8 mouse cellular contexts compared by ENCODE assay signal in genomic region chr9:87740241-87740645, GRCm38 (mm10). TPM values are rescaled to one million over a fixed set of nuclear protein-coding genes. Genes with fewer than 3 reads are reported as not detected.
DNase-seq lines count a peak whose midpoint lies in the region; ATAC-seq lines count a peak whose summit lies in the region.

No protein-coding gene starts in this region.

- peaks cover 89% of the 10 kb centered on the region for H3K27me3 ChIP-seq in kidney, embryonic 15.5 days
- peaks cover 57% of the 10 kb centered on the region for H3K27me3 ChIP-seq in embryonic facial prominence, embryonic 14.5 days (replicated peaks; ENCODE audit: control insufficient read depth, insufficient read depth, low read length)
- H3K27me3 ChIP-seq in hindbrain, embryonic 14.5 days (ENCODE audit: control insufficient read depth, insufficient read depth, low read length), result peaks cover 84% of the 10 kb centered on the region

- H3K4me2 ChIP-seq in kidney, embryonic 15.5 days, result peak overlapping the region; percentile 59
- peak overlapping the region; percentile 50 for H3K4me2 ChIP-seq in embryonic facial prominence, embryonic 14.5 days (ENCODE audit: low read depth, low read length)
- peak overlapping the region; percentile 40 for H3K4me2 ChIP-seq in hindbrain, embryonic 14.5 days (replicated peaks)

- H3K9ac ChIP-seq in kidney, embryonic 15.5 days, result no peak overlapping the region
- H3K9ac ChIP-seq in embryonic facial prominence, embryonic 14.5 days (ENCODE audit: low read depth, low read length), result peak overlapping the region; percentile 19; the same call in 1 of the 2 replicates
- H3K9ac ChIP-seq in hindbrain, embryonic 14.5 days, result no peak overlapping the region

- ATAC-seq in kidney, embryonic 15.5 days (replicated peaks; ENCODE audit: low FRiP score), result peak; percentile 35; the same call in 1 of the 2 replicates
- ATAC-seq in embryonic facial prominence, embryonic 14.5 days (ENCODE audit: low read depth), result no peak
- peak; percentile 61 for ATAC-seq in hindbrain, embryonic 14.5 days (ENCODE audit: low FRiP score)

- peak overlapping the region; percentile 35 for H3K4me3 ChIP-seq in kidney, embryonic 15.5 days (replicated peaks)
- H3K4me3 ChIP-seq in embryonic facial prominence, embryonic 14.5 days (ENCODE audit: low read depth, low read length), result peak overlapping the region; percentile 27
- H3K4me3 ChIP-seq in hindbrain, embryonic 14.5 days (replicated peaks; ENCODE audit: low read length), result no peak overlapping the region

- H3K27ac ChIP-seq in kidney, embryonic 15.5 days, result no peak overlapping the region
- no peak overlapping the region for H3K27ac ChIP-seq in embryonic facial prominence, embryonic 14.5 days (replicated peaks; ENCODE audit: low read depth, low read length)
- H3K27ac ChIP-seq in hindbrain, embryonic 14.5 days, result no peak overlapping the region

- WGBS in kidney, embryonic 15.5 days, result 5% methylated on average over 20 of the region's 20 CpGs
- 9% methylated on average over 15 of the region's 20 CpGs for WGBS in embryonic facial prominence, embryonic 14.5 days
- 1% methylated on average over 20 of the region's 20 CpGs for WGBS in hindbrain, embryonic 14.5 days

- no peak for DNase-seq in kidney, adult 9 months
- DNase-seq in embryonic facial prominence, embryonic 14.5 days (ENCODE audit: low spot score), result no peak
- DNase-seq in hindbrain, embryonic 14.5 days (ENCODE audit: low spot score), result no peak
- DNase-seq in neural tube, embryonic 10.5 days (ENCODE audit: extremely low spot score, low spot score), result peak; percentile 77
- DNase-seq in thymus, postnatal 14 days, result no peak
- DNase-seq in adrenal gland, postnatal 14 days, result no peak
- no peak for DNase-seq in right cerebral cortex, postnatal 36 days (ENCODE audit: low spot score in 2 of 2)

- no peaks in the 10 kb centered on the region for H3K9me3 ChIP-seq in kidney, embryonic 15.5 days (replicated peaks)
- H3K9me3 ChIP-seq in embryonic facial prominence, embryonic 14.5 days (ENCODE audit: control insufficient read depth, low read length), result no peaks in the 10 kb centered on the region
- H3K9me3 ChIP-seq in hindbrain, embryonic 14.5 days (ENCODE audit: control insufficient read depth, low read length), result no peaks in the 10 kb centered on the region

- H3K4me1 ChIP-seq in kidney, embryonic 15.5 days, result peaks cover 18% of the 10 kb centered on the region
- H3K4me1 ChIP-seq in embryonic facial prominence, embryonic 14.5 days (ENCODE audit: control insufficient read depth, insufficient read depth, low read length), result peaks cover 8% of the 10 kb centered on the region
- H3K4me1 ChIP-seq in hindbrain, embryonic 14.5 days (replicated peaks; ENCODE audit: control insufficient read depth, insufficient read depth, low read length), result peaks cover 5% of the 10 kb centered on the region; the same call in 1 of the 2 replicates

- H3K36me3 ChIP-seq in kidney, embryonic 15.5 days, result no peaks in the 10 kb centered on the region
- H3K36me3 ChIP-seq in embryonic facial prominence, embryonic 14.5 days (ENCODE audit: control insufficient read depth, insufficient read depth, low read length), result no peaks in the 10 kb centered on the region
- H3K36me3 ChIP-seq in hindbrain, embryonic 14.5 days (replicated peaks; ENCODE audit: control insufficient read depth, insufficient read depth), result no peaks in the 10 kb centered on the region

RNA-seq across cellular contexts. Expression of gene Tbx18, which starts 9.2 kb away (rescaled TPM):
- 1.9 and 3.4 TPM in 2 replicates for polyA plus RNA-seq in kidney, embryonic 15.5 days (2015; fragmentation: Nextera tagmentation; extraction: Ambion mirVana)
- polyA plus RNA-seq in embryonic facial prominence, embryonic 14.5 days (2014; fragmentation: Nextera tagmentation; extraction: Ambion mirVana), result 5.7 and 8.2 TPM in 2 replicates
- 1.4 and 1.8 TPM in 2 replicates for polyA plus RNA-seq in hindbrain, embryonic 14.5 days (2014; fragmentation: Nextera tagmentation; extraction: Ambion mirVana)
- total RNA-seq in adrenal gland, postnatal 14 days (2021), result 3.0 and 3.3 TPM in 2 replicates
